Mouse (Mus musculus) ES-Bruce4 (cell line): ENCODE measurements around the gene Ddo. TPM values are rescaled to one million over a fixed set of nuclear protein-coding genes. Genes with fewer than 3 reads are reported as not detected.

Experiments
- H3K27ac ChIP-seq: 2 replicates; pipeline ENCODE4 v1.5.1; 2012; ENCODE audit warnings: low read length, inconsistent platforms; ENCODE audit not compliant: insufficient read depth
- H3K27me3 ChIP-seq: 2 replicates; pipeline ENCODE4 v1.6.1; 2012; ENCODE audit warnings: mild to moderate bottlenecking, low read length, inconsistent platforms; ENCODE audit not compliant: control insufficient read depth, poor library complexity, insufficient read depth, severe bottlenecking
- H3K36me3 ChIP-seq: 2 replicates; pipeline ENCODE4 v1.6.1; 2012; ENCODE audit warnings: inconsistent platforms, mild to moderate bottlenecking, low read length, moderate library complexity; ENCODE audit not compliant: control insufficient read depth, poor library complexity, insufficient read depth, severe bottlenecking
- H3K4me1 ChIP-seq: one replicate; pipeline ENCODE4 v1.8.1; 2011; ENCODE audit warnings: low read length; ENCODE audit not compliant: control insufficient read depth, insufficient read depth
- H3K4me3 ChIP-seq: 2 replicates; pipeline ENCODE4 v1.5.1; 2011; ENCODE audit warnings: low read depth, mild to moderate bottlenecking, low read length
- H3K9ac ChIP-seq: 2 replicates; pipeline ENCODE4 v1.6.1; 2012; ENCODE audit warnings: low read depth, mild to moderate bottlenecking, inconsistent platforms; ENCODE audit not compliant: poor library complexity, severe bottlenecking
- H3K9me3 ChIP-seq: replicated peaks from 2 replicates; pipeline ENCODE4 v1.6.1; 2012; ENCODE audit warnings: mild to moderate bottlenecking, low read length, inconsistent platforms; ENCODE audit not compliant: control insufficient read depth, poor library complexity, insufficient read depth, severe bottlenecking
- CTCF ChIP-seq: IDR thresholded peaks from one replicate; pipeline ENCODE4 v1.8.1; 2011; ENCODE audit warnings: low read depth, low read length
- EP300 ChIP-seq: IDR thresholded peaks from 2 replicates; pipeline ENCODE4 v1.6.1; 2011; ENCODE audit warnings: low read depth, low read length; ENCODE audit not compliant: insufficient read depth
- POLR2A ChIP-seq: IDR thresholded peaks from one replicate; pipeline ENCODE4 v1.8.1; 2011; ENCODE audit warnings: low read length; ENCODE audit not compliant: insufficient read depth
- polyA plus RNA-seq: library from polyadenylated mRNA; stranded (reverse); fragments of >200 nt; gene quantifications from 2 replicates; pipeline ENCODE4 v1.2.4, GENCODE M21; 2011; ENCODE audit warnings: low read depth; ENCODE audit not compliant: missing spikeins, insufficient read depth, insufficient read length

Gene Ddo
- 0.32 TPM in 1 of 2 replicates, not detected in the other for polyA plus RNA-seq

DNA sequence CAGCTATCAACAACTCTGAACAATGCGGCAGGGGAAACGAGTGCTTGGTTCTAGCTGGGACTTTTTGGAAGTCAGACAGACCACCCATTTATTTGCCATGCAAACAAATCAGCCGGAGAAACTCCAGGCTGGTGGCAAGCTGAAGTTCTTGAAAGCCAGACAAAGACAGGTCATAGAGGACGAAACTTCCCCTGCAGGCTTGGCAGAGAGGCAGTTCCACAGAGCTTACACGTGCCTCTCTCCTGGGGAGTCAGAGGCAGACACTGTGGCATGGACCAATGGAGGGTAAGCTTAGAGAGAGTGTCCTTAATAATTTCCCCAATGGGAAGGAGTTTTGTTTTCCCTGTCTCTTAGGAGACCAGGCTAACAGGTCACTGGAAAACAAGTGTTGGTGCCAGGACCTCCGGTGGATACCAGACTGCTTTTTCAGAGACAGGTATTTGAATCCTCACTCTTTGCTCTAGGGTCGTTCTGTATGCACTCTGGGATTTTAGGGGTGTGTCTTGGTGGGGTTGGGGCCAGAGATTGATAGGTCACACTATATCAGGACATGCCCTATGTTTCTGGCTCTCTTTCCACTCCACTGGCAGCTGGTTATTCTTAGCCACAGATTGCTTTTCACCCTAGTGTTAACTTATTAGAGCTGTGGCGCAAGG, at the start of gene Ddo:
Gene Ddo, plus strand, starts transcription at position 356 of the 656 bp plus-strand sequence.
- Histone ChIP-seq H3K36me3 (no peaks in the 10 kb centered on the region), H3K4me1 (no peaks in the 10 kb centered on the region), H3K9ac (no peak within 1 kb of the TSS), H3K27ac (no peak within 1 kb of the TSS), H3K27me3 (no peaks in the 10 kb centered on the region), H3K4me3 (no peak within 1 kb of the TSS), H3K9me3 (no peaks in the 10 kb centered on the region)
- no peak for TF ChIP-seq CTCF
- TF ChIP-seq POLR2A = no peak
- no peak for TF ChIP-seq EP300

DNA sequence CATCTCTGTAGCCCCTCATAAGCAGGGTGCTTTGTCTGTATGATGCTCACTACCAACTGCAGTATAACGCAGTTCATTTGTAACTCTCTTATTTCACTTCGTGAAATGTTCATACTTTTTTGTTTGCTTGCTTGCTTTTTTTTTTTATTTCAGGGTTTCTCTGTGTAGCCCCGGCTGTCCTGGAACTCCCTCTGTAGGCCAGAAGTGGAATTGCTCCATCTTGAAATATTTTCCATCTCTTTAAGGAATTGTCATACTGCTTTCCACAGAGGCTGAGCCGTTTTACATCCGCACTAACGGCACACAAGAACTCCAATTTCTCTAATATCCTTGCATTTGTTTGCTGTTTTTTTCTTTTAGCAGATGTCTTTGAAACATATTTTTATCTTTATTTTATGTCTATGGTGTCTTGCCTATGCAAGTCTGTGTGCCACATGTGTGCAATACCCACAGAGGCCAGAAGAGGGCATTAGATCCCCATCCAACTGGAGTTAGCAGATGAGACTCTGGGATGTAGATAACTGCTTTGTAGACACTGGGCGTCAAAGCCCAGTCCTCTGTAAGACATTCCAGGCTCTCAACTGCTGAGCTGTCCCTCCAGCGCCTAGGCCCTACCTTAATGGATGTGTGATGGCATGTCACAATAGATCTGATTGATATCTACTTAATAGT, 46.1 kb upstream of the Ddo start:
- H3K27ac ChIP-seq = no peak overlapping the region
- no peaks in the 10 kb centered on the region for H3K27me3 ChIP-seq
- no peaks in the 10 kb centered on the region for H3K36me3 ChIP-seq
- H3K9me3 ChIP-seq = no peaks in the 10 kb centered on the region
- H3K9ac ChIP-seq = no peak overlapping the region
- TF ChIP-seq POLR2A = no peak
- no peak for TF ChIP-seq EP300
- no peak for TF ChIP-seq CTCF
- H3K4me1 ChIP-seq = no peaks in the 10 kb centered on the region
- no peak overlapping the region for H3K4me3 ChIP-seq

GRCm38 (mm10) chr10:40592186-40592585, 37.6 kb upstream of the Ddo start:
- H3K9ac ChIP-seq = no peak overlapping the region
- H3K4me3 ChIP-seq = no peak overlapping the region
- H3K27me3 ChIP-seq = no peaks in the 10 kb centered on the region
- no peaks in the 10 kb centered on the region for H3K9me3 ChIP-seq
- H3K27ac ChIP-seq = no peak overlapping the region
- TF ChIP-seq POLR2A (no peak), CTCF (no peak), EP300 (no peak)
- H3K4me1 ChIP-seq = no peaks in the 10 kb centered on the region
- H3K36me3 ChIP-seq = no peaks in the 10 kb centered on the region

DNA sequence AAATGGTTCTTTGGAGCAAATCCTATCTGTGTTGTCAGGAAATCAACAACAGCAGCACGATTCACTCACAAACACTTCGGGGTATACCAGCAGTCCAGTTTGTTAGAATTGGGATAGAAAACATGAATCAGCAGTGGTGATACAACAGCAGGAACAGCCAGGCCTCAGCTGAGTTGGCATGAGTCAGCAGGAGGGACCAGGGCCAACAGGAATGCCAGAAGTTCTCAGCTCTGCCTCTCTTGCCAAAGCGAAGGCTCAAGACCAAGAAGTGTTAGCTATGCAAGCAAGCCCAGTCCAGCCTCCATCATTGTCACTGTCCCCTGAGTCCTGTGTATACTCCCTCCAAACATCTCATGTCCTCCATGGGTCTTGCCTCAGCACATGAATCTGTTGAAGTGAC, 32.6 kb upstream of the Ddo start:
- TF ChIP-seq EP300 (no peak), POLR2A (no peak), CTCF (no peak)

GRCm38 (mm10) chr10:40604706-40605394, 25.0 kb upstream of the Ddo start:
- H3K4me1 ChIP-seq = no peaks in the 10 kb centered on the region
- no peak overlapping the region for H3K9ac ChIP-seq
- H3K4me3 ChIP-seq = no peak overlapping the region
- no peaks in the 10 kb centered on the region for H3K36me3 ChIP-seq
- H3K9me3 ChIP-seq = no peaks in the 10 kb centered on the region; the same call in 1 of the 2 replicates
- no peaks in the 10 kb centered on the region for H3K27me3 ChIP-seq
- TF ChIP-seq EP300 (no peak), POLR2A (no peak), CTCF (no peak)
- no peak overlapping the region for H3K27ac ChIP-seq

More for the DNA sequence above, 32.6 kb upstream of the Ddo start:
- H3K27me3 ChIP-seq = no peaks in the 10 kb centered on the region
- H3K27ac ChIP-seq = no peak overlapping the region
- no peaks in the 10 kb centered on the region for H3K9me3 ChIP-seq
- H3K36me3 ChIP-seq = no peaks in the 10 kb centered on the region
- no peak overlapping the region for H3K4me3 ChIP-seq
- H3K9ac ChIP-seq = no peak overlapping the region
- H3K4me1 ChIP-seq = no peaks in the 10 kb centered on the region

DNA sequence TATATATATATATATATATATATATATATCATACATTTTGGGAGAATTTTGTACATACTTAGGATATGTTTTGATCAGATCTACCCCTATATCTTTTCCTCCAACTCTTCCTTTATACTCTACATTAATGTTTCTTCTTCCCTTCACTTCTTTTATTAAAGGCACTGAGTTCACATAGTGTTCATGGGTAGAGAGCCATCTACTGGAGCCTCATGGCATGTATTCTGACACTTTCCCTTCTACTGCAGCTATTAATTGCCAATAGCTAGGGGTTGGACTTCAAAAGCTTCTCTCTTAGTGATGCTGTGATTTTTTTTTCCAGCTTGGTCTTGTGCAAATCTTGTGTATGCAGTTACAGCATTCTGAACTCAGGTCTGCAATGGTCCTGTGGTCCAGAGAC, 11.8 kb upstream of the Ddo start:
- Histone ChIP-seq H3K4me3 (no peak overlapping the region), H3K36me3 (no peaks in the 10 kb centered on the region), H3K9ac (no peak overlapping the region), H3K9me3 (no peaks in the 10 kb centered on the region), H3K4me1 (no peaks in the 10 kb centered on the region), H3K27ac (no peak overlapping the region), H3K27me3 (no peaks in the 10 kb centered on the region)
- TF ChIP-seq POLR2A = no peak
- TF ChIP-seq EP300 = no peak
- no peak for TF ChIP-seq CTCF
